Mouse (Mus musculus): ENCODE results near the gene Tnks2. TPM values are rescaled to one million over a fixed set of nuclear protein-coding genes. Genes with fewer than 3 reads are reported as not detected.

The Tnks2 gene
- polyA plus RNA-seq, 2 experiments, result 19.0 to 19.4 TPM

DNA sequence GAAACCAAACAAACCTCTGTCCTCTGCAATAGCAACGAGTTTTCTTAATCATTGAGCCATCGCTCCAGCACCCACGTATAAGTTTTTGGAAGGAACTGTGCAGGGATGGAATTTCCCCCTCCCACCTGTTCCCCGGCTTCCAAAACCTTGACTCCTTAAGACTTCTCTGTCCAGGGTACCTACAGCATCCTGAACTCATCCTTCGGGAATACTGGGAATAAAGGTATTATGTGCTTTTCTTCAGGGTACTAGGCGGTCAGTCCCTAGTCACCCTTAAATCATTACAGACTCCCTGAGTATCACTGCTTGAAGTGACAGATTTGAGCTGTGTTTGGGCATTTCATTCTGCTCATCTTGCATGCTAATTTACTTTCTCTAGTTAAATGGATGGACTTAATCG is 69.3 kb downstream of the Tnks2 start:
- H3K9ac ChIP-seq (replicated peaks), result no peak overlapping the region
- DNase-seq (ENCODE audit: low read depth in 3 of 3, low spot score in 3 of 3), result no peak
- no peak for ATAC-seq (ENCODE audit: insufficient read depth)
- H3K36me3 ChIP-seq (replicated peaks; ENCODE audit: control insufficient read depth, insufficient read depth, low read depth), result no peaks in the 10 kb centered on the region
- no peaks in the 10 kb centered on the region for H3K9me3 ChIP-seq (ENCODE audit: control insufficient read depth, low read length)
- H3K4me3 ChIP-seq (ENCODE audit: insufficient read depth in 1 of 2, low read depth in 2 of 2, low read length in 2 of 2), result no peak overlapping the region
- H3K4me1 ChIP-seq (replicated peaks; ENCODE audit: control insufficient read depth in 2 of 2, insufficient read depth in 2 of 2, low read length in 1 of 2), result peaks cover 0 to 3% of the 10 kb centered on the region in 2 experiments; a peak in 1 of 4 replicates
- TF ChIP-seq EP300 (IDR thresholded peaks at IDR 0.05; ENCODE audit: low read depth) (no peak), CTCF (IDR thresholded peaks at IDR 0.05; ENCODE audit: low read depth) (no peak)
- WGBS (ENCODE audit: insufficient replicate concordance), result 50% methylated on average over 7 of the region's 7 CpGs
- H3K4me2 ChIP-seq (ENCODE audit: low read depth), result no peak overlapping the region
- H3K27me3 ChIP-seq (ENCODE audit: control insufficient read depth, insufficient read depth, low read length), result peaks cover 4% of the 10 kb centered on the region
- no peak overlapping the region for H3K27ac ChIP-seq

GRCm38 (mm10) chr19:36904211-36905007 is 70.4 kb downstream of the Tnks2 start:
- Histone ChIP-seq H3K4me2 (ENCODE audit: low read depth) (peak overlapping the region; percentile 83), H3K27me3 (ENCODE audit: control insufficient read depth, insufficient read depth, low read length) (peaks cover 4% of the 10 kb centered on the region), H3K9me3 (ENCODE audit: control insufficient read depth, low read length) (no peaks in the 10 kb centered on the region), H3K4me3 (ENCODE audit: insufficient read depth in 1 of 2, low read depth in 2 of 2, low read length in 2 of 2) (peak overlapping the region; percentile 54 to 62), H3K27ac (no peak overlapping the region), H3K9ac (replicated peaks) (peak overlapping the region; percentile 62), H3K36me3 (replicated peaks; ENCODE audit: control insufficient read depth, insufficient read depth, low read depth) (no peaks in the 10 kb centered on the region), H3K4me1 (replicated peaks; ENCODE audit: control insufficient read depth in 2 of 2, insufficient read depth in 2 of 2, low read length in 1 of 2) (peaks cover 0 to 3% of the 10 kb centered on the region in 2 experiments; a peak in 1 of 4 replicates)
- WGBS (ENCODE audit: insufficient replicate concordance), result 3% methylated on average over 41 of the region's 41 CpGs
- ATAC-seq (ENCODE audit: insufficient read depth), result no peak
- no peak for TF ChIP-seq EP300 (IDR thresholded peaks at IDR 0.05; ENCODE audit: low read depth)
- no peak for DNase-seq (ENCODE audit: low read depth in 3 of 3, low spot score in 3 of 3)

DNA sequence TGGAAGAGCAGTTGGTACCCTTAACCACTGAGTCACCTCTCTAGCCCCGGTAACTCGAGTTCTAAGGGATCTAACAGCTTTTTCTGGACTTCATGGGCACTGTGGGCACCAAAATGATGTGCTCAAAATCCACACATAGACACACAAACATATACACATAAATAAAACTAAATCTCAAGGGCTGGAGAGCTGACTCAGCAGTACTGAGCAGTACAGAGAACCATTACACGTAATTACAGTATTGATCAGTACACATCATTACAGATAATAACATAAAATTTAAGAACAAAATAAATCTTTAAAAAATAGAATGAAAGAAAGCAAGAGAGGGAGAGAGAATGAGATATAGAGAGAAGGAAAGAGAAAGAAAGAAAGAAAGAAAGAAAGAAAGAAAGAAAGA is 75.1 kb downstream of the Tnks2 start:
- Histone ChIP-seq H3K4me1 (replicated peaks; ENCODE audit: control insufficient read depth in 2 of 2, insufficient read depth in 2 of 2, low read length in 1 of 2) (no peaks in the 10 kb centered on the region; a peak in 1 of 4 replicates), H3K9ac (replicated peaks) (no peak overlapping the region), H3K9me3 (ENCODE audit: control insufficient read depth, low read length) (no peaks in the 10 kb centered on the region), H3K27me3 (ENCODE audit: control insufficient read depth, insufficient read depth, low read length) (peaks cover 3% of the 10 kb centered on the region), H3K4me3 (ENCODE audit: insufficient read depth in 1 of 2, low read depth in 2 of 2, low read length in 2 of 2) (no peak overlapping the region), H3K36me3 (replicated peaks; ENCODE audit: control insufficient read depth, insufficient read depth, low read depth) (no peaks in the 10 kb centered on the region), H3K27ac (no peak overlapping the region), H3K4me2 (ENCODE audit: low read depth) (no peak overlapping the region)
- DNase-seq (ENCODE audit: low read depth in 3 of 3, low spot score in 3 of 3) (no peak), ATAC-seq (ENCODE audit: insufficient read depth) (no peak)
- 63% methylated on average over 3 of the region's 3 CpGs for WGBS (ENCODE audit: insufficient replicate concordance)
- TF ChIP-seq EP300 (IDR thresholded peaks at IDR 0.05; ENCODE audit: low read depth) (no peak), CTCF (IDR thresholded peaks at IDR 0.05; ENCODE audit: low read depth) (no peak)

DNA sequence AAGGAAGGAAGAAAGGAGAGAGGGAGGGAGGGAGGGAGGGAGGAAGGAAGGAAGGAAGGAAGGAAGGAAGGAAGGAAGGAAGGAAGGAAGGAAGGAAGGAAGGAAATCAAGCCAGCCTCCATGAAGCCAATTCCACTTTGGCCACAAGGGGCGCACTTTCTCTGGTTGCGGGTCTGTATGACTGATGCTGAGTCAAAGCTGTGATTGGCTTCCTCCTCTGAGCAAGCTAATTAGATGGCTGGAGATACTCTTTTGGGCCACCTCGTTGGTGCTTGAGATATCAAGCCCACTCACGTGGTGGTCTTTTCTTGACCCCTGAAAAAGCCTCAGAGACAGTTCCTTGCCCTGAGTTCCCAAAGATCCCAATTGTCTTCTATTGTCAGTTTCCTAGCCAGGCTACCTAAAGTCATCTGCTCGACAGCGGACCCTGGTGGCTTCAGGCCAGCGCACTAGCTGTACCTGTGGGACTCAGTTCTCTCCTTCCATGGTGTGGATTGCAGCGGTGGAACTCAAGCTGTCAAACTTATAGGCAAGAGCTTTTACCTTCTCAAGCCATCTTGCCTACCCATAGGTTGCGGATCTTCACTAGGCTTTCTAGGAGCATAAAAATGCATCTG is 75.8 kb downstream of the Tnks2 start:
- H3K9me3 ChIP-seq (ENCODE audit: control insufficient read depth, low read length), result no peaks in the 10 kb centered on the region
- peak; percentile 88 for TF ChIP-seq CTCF (IDR thresholded peaks at IDR 0.05; ENCODE audit: low read depth)
- no peak for TF ChIP-seq EP300 (IDR thresholded peaks at IDR 0.05; ENCODE audit: low read depth)
- no peak overlapping the region for H3K4me3 ChIP-seq (ENCODE audit: insufficient read depth in 1 of 2, low read depth in 2 of 2, low read length in 2 of 2)
- no peaks in the 10 kb centered on the region; the same call in none of the 2 replicates for H3K27me3 ChIP-seq (ENCODE audit: control insufficient read depth, insufficient read depth, low read length)
- 16% methylated on average over 9 of the region's 9 CpGs for WGBS (ENCODE audit: insufficient replicate concordance)
- H3K36me3 ChIP-seq (replicated peaks; ENCODE audit: control insufficient read depth, insufficient read depth, low read depth), result no peaks in the 10 kb centered on the region
- DNase-seq (ENCODE audit: low read depth in 3 of 3, low spot score in 3 of 3) (peak in 2 of 3 experiments; percentile 57 to 61), ATAC-seq (ENCODE audit: insufficient read depth) (peak; percentile 62; the same call in 1 of the 2 replicates)
- H3K4me2 ChIP-seq (ENCODE audit: low read depth), result no peak overlapping the region
- H3K4me1 ChIP-seq (replicated peaks; ENCODE audit: control insufficient read depth in 2 of 2, insufficient read depth in 2 of 2, low read length in 1 of 2), result no peaks in the 10 kb centered on the region
- no peak overlapping the region for H3K9ac ChIP-seq (replicated peaks)
- no peak overlapping the region for H3K27ac ChIP-seq

DNA sequence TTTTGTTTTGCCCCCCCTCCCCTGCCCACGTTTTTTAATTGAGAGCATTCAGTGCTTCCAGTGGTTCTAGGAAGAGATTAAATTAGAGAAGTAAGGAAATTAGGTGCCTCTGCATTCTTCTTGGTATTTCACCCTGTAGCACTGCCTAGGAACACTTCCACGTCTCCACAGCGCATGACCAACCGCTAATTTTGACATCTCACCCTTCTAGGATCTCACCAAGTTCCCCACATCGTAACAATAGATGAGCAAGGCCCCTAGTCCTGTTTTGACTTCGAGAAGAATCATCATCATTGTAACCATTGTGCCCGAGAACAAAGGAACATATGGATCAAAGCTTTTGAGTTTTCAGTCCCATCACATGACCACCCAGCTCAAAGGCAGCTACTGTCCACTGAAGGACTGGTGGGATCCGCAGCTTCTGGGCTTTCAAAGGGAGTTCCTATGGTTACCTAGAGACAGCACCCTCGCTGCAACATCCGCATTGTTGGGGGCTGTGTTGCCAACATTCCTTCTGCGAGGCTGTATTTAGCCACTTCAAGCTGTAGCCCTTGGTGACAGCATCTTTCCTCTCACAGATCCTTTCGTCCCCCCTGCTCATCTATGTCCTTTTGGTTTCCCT is 76.5 kb downstream of the Tnks2 start:
- ATAC-seq (ENCODE audit: insufficient read depth) (no peak), DNase-seq (ENCODE audit: low read depth in 3 of 3, low spot score in 3 of 3) (no peak)
- WGBS (ENCODE audit: insufficient replicate concordance), result 39% methylated on average over 12 of the region's 12 CpGs
- no peak for TF ChIP-seq EP300 (IDR thresholded peaks at IDR 0.05; ENCODE audit: low read depth)
- no peak for TF ChIP-seq CTCF (IDR thresholded peaks at IDR 0.05; ENCODE audit: low read depth)
- Histone ChIP-seq H3K27me3 (ENCODE audit: control insufficient read depth, insufficient read depth, low read length) (no peaks in the 10 kb centered on the region; the same call in none of the 2 replicates), H3K36me3 (replicated peaks; ENCODE audit: control insufficient read depth, insufficient read depth, low read depth) (no peaks in the 10 kb centered on the region), H3K9me3 (ENCODE audit: control insufficient read depth, low read length) (no peaks in the 10 kb centered on the region), H3K4me3 (ENCODE audit: insufficient read depth in 1 of 2, low read depth in 2 of 2, low read length in 2 of 2) (no peak overlapping the region), H3K4me2 (ENCODE audit: low read depth) (no peak overlapping the region), H3K27ac (no peak overlapping the region), H3K9ac (replicated peaks) (no peak overlapping the region), H3K4me1 (replicated peaks; ENCODE audit: control insufficient read depth in 2 of 2, insufficient read depth in 2 of 2, low read length in 1 of 2) (no peaks in the 10 kb centered on the region)

Measured in liver, embryonic 14.5 days (tissue).